Mouse (Mus musculus) right cerebral cortex, postnatal 14 days (tissue): ENCODE results near the gene Sun2.

Experiments used
- DNase-seq: peaks from one replicate; pipeline ENCODE4 v3.0.0; 2022

The Sun2 gene

DNA sequence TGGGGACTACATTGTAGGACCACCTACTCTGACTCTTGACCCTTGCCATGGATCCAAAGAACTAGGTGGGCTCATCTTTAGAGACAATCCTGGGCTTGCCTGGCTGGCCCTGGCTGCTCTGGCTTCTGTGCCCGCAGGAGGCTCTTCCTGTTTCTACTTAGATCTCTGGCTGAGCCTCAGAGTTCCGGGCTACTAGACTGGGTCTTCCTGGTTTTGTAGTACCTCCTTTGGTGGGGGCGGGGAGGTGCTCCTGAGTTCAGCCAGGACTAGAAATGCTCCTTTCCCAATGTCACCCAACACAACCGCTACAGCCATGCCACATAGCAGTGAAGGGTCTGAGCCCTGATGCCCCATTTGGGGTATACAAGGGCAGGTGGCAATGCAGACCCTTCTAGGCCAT lies 21.5 kb downstream of the Sun2 start:
- no peak for DNase-seq

DNA sequence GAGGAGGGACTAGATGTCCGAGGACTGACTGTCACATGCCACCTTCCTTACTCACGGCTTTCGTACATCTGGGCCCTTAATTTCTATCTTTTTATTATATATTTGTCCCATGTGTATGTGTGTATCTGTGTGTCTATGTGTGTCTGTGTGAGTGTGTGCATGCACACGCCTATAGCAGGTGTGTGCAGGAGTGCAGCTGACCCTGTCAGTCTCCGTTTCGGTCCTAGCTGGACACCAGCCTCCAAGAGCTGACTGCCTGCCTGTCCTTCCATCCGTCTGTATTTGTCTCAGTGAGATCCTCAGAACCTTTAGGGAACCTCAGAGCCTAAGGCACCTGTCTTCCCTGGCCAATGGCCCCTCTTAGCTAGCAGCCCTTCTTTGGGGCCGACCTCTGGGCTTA lies 22.1 kb downstream of the Sun2 start:
- DNase-seq, result no peak

DNA sequence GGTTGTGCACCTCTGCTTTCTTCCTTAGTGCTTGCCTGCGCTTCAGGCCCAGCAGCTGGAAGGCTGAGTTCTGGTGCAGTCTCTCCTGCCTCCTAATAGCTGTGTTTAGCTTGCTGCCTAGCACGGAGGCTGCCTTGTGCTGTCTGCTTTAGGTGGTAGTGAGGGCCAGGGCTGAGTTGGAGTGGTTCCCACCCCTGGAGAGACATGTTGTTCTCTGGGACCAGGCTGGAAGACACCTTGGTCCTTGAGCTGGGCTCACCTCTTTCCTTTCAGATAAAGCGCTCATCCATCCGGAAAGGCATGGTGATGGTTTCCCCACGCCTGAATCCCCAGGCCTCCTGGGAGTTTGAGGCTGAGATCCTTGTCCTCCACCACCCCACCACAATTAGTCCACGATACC lies 25.6 kb downstream of the Sun2 start:
- DNase-seq, result no peak

DNA sequence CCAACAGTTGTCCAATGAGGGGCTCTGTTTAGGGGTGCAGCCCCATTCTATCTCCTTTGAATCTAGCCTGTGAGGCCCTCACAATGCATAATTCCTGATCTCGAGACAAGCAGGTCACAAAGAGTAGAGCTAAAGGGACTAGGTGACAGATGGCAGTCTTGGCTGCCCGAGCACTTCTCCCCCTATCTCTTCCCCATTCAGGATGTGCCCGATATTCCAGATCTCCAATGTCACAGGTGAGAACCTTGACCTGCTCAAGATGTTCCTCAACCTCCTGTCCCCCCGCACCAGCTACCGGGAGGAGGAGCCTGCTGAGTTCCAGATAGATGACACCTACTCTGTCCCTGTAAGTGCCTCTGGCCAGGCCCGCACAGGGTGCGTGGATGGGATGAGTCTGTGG lies 26.7 kb downstream of the Sun2 start:
- DNase-seq, result no peak

DNA sequence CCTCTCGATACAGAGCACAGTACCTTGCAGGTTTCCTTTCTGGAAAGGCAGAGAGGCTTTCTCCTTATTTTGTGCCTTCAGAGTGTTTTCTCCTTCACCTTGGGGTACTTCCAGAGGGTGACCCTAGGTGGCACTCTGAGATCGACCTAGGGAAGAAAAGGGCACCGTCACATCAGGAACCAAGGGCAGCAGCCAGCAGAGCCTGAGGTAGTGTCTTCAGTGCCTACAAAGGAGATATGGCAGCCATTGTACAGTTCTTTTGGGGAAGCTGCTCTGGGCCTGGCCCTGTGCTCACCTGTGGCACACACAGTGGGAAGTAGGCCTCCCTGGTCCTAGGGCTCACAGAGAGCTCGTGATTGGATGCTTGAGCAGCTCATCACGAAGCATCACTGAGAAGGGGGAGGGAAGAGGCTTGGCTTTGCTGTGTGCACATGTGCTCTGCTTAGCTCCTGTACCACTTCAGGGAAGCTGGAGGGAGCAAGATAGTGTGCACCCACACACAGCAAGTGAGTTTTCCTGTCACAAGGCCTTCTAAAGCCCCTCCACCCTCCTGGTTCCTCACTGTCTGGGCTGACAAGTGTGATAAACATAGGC lies 34.0 kb downstream of the Sun2 start:
- no peak for DNase-seq

DNA sequence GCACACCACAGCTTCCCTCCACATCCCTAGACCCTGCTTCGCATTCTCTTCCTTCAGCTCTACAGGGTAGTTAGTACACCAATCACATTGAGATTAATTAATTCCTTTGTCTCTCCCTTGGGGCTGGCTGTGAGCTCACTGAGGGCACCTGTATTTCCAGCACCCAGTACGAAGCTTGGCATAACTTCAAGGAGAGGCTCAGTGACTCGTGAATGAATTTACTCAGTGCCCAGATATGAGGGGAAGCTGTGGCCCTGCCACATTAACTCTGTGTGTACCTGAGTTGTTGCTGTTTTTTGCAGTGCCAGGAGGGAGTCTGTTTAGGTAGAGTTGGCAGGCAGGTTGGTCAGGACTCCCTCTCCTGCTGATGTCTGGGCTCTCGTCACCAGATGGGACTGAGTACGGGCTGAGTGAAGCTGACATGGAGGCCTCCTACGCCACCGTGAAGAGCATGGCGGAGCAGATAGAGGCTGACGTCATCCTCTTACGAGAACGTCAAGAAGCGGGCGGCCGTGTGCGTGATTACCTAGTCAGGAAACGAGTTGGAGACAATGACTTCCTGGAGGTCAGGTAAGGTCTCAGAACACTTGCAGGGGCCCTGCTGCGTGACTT lies 35.6 kb downstream of the Sun2 start:
- no peak for DNase-seq

DNA sequence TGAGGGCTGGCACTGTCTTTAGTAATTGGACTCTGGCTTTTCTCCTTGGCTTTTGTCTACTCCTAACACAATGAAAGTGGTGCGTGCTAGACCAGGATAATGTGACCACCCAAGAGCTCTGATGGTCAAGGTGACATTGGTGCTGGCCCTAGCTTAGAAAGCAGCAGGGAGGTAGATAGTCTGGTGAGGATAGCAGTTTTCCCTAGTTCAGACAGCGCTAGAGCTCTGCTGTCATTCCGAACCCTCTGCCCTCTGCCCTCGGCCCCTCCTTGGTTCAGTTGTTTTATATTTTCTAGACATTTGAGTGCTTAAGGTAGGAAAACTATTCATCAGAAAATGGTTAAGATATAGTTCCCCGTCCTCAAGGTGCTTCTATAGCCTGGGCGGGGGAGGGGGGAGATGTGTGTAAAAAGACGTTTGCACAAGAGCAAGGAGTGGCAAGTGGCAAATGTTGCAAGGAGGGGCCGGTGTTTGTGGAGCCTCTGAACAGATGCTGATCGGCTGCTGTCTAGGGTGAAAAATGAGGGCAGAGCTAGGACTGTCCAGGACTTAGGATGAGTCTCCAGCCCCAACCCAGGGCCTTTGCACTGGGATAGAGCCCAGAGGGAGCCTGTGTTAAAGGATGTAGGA lies 44.7 kb downstream of the Sun2 start:
- DNase-seq, result no peak

DNA sequence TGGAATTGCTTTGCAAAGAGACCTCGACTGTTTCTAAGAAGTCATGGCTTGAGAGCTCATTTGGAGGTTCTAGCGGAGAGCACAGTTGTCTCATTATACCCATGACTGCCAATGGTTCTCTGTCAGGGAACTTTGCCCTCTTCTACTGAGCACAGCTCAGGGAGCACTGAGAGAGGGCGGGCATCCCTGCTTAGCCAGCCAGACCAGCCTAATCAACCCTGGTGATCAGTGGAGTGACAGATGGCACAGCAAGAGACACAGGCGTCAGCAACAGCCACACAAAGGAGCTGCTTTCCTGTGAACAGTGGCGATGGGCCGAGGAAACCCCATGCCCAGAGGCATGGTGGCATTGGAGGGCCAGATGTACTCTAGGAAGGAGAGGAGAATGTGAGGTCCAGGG lies 45.3 kb downstream of the Sun2 start:
- DNase-seq, result no peak

DNA sequence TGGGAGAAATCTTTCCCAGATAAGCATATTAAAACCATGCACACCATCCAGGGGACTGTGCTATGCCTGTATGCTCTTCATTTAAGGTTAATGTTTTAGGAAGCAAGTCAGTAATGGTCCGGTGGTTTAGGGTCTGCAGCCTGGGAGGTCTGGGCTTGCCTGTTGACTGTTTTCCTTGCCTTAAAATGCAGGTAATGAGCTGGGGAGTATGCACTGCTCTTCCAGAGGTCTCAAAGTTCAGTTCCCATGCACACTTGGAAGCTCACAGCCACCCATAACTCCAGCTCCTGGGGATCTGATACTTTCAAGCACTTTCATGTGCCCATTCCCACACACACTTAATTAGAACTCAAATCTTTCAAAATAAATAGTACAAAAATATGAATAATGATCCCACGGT lies 45.8 kb downstream of the Sun2 start:
- DNase-seq, result no peak

DNA sequence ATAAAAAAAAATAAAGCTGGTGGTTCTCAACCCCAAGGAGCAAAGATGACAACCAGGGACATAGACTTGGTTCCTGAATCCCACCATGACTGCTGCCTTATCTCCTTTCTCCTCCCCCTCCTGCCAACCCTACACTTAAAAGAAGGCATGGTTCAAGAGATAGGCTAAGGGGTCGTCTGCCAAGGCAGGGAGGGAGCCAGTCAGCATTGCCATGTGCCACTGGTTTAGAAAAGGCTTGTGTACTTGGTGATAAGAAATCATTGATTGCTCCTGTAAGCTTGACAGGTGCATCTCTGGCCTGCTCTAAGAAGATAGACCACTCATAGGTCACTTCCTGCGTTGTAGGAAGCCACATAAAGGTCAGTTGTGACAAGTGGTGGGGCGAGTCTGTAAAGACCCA lies 46.8 kb downstream of the Sun2 start:
- no peak for DNase-seq

DNA sequence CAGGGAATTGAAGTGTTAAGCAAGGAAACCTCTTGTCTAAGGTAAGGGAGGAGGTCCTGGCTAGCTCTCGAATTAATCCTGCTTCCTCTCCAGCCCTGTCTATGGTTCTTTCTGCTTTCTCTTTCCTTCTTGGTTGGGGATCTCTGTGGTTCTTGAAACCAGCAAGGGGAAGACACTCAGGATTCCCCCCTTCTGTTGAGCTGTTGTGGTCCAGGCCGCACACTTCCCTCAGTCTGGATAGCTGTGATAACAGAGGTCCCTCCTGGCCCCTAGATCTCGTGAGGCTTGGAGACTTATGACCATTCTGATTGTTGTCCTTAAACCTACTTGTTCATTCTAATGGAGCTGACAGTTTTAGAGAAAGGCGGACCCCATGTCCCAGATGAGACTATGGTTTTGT lies 47.8 kb downstream of the Sun2 start:
- no peak for DNase-seq

DNA sequence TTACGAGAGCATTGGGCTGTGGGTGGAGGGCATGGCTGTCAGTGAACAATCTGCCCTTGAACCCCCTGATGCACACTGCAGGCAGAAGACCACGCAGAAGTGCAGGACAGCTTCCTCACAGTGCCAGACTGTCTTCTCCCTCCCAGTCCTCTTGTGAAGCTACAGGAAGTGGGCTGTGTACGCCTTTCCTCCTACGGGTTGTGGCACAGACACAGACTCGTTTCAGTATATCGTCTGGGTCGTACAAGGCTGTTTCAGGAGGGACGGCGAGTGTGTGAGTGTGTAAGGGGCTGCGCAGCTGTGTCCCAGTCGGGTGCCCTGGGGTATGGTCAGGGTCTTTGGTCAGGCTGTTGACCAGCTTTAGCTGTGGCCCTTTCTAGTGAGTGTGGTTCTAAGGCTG lies 48.6 kb downstream of the Sun2 start:
- DNase-seq, result no peak

DNA sequence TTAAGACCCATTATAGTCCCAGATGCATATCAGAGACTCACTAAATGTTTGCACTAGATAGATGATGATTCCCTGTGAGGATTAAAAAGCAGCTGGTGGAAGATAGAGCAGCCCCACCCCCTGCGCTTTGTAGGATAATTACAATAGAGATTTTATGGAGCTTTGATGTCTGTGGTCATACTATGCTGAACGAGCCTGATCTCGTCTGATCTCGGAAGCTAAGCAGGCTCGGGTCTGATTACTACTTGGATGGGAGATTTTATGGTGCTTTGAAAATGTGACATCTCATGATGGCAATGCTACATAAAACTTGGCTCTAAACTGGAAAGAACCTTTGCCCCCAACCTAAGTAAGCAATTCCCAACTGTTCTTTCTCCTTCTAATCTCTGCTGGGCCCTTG lies 50.0 kb downstream of the Sun2 start:
- DNase-seq, result no peak

DNA sequence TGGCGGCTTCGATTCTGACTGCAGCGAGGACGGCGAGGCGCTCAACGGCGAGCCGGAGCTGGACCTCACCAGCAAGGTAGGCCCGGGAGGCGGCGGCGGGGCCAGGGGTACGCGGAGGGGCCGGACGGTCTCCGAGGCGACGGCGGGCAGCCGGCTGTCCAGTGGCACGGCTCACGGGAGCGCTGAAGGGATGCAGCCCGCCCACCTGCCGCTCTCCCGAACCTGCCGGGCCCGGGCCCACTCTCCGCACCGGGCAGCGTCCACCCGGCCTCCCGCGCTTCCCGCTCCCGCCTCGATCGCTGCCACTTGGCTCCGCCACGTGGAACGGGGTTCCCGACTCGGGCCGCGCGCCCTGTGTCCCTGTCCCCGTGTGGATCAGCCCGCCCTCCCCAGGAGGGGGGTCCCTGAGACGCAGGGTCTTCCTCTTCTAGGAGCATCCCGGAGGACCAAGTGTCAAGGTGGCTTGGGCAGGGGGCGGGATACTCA lies 51.3 kb downstream of the Sun2 start:
- DNase-seq, result peak; percentile 43

DNA sequence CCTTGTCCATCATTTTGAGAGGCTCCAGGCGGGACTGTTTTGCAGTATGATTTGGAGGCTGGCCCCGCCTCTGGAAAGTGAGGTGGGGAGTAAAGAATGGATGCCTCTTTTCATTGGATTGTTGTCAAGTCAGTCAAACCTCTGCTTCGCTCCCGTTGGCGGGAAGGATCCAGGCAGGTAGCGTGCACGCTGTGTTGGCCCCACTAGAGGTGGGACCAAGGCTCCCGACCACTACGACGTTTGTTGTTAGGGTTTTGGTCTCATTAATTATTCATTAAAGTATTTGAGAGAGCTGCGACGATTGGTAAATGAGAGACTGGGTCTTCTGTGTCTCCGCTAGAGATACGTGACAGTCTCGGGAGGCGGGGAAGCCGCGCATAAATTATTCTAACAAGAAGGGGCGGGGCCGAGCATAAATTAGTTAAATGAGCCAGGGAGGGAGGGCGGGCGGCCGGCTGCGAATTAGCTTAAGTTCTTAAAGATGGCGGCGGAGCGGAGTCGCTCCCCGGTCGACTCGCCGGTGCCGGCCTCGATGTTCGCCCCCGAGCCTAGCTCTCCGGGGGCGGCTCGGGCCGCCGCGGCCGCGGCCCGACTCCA lies 51.8 kb downstream of the Sun2 start, which contains the start of gene Gtpbp1:
Gene Gtpbp1 (plus strand): TSS at position 420 of the 597 bp plus-strand sequence.
- DNase-seq, result peak; percentile 93

DNA sequence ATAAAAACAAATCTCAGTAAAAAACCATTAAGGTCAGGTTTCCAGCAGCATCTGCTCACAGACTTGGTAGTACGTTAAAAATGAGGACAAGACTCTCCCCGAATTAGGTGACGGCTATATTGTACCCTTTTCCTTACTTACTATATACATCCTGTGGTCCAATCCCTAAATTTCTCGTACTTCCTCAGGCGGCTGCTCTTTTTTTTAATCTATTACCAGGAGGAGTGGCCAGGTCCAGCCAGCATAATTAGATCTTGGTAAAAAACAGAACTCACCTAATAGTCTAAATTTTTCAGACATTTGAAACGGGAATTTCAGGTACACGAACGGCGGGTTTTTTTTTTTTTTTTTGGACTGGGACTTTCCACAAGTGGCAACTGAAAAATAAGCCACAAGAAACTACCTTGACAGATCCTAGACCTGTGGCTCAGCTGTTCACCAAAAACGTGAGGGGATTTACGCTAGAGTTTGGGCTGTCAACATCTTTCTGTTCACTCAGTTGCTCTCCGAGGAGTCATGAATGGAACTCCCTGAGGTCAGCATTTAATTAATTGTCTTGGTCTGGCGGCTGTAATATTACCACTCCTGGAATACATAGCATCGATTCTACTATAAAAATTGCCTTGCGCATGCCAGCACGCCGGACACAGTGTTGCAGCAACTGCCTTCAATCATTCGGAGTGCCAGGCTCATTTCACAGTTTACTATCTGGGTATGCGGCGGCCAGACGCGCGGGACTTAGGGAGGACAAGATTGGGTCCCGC lies 52.5 kb downstream of the Sun2 start:
- DNase-seq, result no peak

DNA sequence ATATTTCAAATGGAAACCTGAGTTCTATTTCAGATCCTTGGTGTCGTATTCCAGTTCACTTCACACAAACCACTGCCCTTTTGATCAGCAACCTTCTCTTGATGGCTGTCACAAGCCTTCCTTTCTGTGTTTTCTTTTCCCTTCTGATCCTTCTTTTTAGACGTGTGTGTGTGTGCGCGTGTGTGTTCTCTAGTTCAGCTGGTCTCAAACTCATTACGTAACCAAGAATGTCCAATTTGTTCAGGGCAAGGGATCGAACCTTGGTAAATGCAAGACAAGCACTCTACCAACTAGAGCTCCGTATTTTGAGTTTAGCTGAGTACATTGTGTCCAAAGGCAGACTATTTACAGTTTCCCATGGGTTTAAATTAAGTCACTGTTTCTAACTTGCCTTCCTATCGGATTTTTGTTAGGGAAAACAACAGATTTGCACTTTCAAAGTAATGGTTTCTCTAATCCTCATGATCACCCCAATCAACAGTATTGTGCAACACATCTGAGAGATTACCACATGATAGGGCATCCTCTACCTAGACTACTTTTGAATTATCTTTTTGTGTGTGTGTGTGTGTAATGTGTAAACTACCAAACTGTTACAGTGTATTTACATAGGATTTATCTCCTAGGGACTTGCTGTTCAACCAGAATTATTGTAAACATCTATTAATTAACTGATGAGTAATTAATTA lies 53.9 kb downstream of the Sun2 start:
- no peak for DNase-seq

DNA sequence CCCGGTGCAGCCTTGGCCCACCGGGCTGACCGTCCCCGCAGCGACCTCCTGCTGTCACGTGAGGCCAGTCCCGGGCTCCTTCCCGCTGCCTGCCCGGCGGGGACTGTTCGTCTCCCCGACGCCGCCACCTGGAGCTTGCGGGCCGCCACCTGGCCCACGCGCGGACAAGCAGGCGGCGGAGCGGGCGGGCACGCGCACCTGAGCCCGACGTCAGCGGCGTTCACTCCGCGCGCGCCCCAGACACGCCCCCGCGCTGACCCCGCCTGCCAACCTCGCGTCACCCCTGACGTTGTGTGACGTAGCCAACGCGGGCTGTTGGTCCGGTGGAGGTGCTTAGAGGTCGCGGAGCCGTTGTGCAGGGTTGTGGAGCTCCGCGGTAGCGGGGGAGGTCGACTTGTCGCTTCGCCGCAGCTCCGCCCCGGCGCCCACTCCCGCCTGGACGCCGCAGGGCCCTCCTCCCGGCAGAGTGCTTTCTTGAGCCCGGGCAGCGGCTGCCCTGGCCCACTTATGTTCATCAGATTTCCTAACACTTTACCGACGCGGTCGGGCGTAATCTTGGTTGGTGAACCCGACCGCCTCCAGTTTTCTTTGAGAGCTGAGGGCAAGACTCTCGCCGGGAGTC lies 54.6 kb downstream of the Sun2 start, which contains the start of gene Josd1:
Gene Josd1 (minus strand): TSS at position 274 of the 622 bp plus-strand sequence.
- peak; percentile 95 for DNase-seq

DNA sequence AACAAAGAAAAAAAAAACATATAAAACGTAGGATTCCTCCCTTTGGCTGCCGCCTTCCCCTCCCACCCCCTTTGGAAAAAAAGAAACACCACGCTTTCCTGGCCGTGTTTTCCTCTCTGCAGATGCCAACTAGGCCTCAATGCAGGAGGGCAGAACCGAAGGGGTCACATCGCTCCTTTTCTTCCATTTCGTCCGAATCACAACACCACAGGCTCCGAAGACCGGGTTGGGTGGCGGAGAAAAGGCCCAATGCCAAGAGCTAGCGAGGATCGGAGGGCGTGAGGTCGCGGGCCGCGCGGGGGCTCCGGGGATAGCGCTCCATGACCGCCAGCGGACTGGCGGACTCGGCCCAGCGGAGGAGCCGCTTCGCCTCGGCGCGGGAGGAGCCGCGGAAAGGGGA lies 55.2 kb downstream of the Sun2 start:
- DNase-seq, result no peak

DNA sequence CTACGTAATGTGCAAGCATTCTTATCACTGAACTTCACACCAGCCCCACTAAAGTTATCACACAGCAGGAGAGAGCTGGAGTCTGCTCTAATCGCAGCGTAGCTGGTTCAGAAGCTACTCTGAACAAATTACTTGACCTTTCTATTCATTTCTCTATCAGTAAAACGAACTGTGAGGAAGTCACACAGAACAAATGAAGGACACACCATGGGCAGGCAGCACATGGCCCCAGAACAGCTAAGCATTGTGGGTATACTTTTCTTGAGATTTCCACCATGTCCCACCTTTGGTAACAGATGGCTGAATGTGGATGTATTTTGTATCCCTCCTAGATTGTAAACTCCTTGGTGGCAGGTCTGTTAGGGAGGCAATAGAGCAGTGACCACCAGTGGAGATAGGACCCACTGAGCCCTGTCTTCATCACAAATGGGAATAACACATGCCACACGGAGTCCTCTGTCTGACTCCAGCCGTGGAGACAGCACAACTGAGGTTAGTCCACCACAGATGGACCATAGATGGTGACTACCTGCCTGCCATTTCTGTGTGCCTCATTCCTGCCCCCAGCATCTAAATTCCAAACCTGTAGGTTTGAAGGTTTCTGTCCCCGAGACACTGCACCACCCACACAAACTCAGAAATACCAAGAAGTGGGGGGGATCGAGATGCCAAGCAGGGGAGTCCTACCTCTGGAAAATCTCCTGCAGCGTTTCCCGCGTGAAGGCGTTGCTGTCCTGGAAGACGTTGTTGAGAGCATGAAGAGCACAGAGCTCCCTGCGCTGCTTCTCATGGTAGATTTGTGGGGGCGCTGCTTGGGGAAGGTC lies 56.1 kb downstream of the Sun2 start:
- DNase-seq, result no peak

DNA sequence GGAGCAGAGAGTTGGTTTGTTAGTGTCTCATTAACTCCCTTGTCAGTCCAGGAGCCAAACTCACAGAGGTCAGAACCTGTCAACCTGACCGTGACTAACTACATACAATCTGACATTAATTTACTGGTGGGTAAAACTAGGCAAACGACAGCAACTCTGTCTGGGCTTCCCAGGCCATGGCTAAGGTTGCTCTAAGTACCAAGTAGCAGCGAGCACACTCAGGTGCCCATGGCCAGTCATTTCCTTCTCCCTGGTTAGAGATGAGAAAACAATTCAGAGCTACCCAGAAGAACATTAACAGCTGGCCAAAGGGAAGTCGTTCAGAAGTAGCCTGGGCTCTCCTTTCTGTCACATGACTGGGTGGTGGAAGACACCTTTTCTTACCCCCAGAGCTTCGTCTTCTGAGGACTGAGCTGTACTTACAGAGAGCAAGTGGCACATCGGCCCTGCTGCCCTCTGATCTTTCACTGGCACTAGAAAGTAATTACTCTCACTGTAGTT lies 57.1 kb downstream of the Sun2 start:
- DNase-seq, result no peak
